Mouse (Mus musculus) frontal cortex, postnatal 36 days (tissue): Measurements from ENCODE around the gene Rhou.
A peak's percentile ranks its signal among the peaks of the same experiment; 100 is the strongest.

Source experiments
- DNase-seq, 2 experiments: peaks; one replicate each; pipeline ENCODE4 v3.0.0; 2022; ENCODE audit warnings: low spot score in 2 of 2

Rhou gene

GRCm38 (mm10) chr8:123649483-123649882, 4.2 kb upstream of the Rhou start:
- DNase-seq, result no peak

GRCm38 (mm10) chr8:123651390-123652098, 2.2 kb upstream of the Rhou start:
- no peak for DNase-seq

GRCm38 (mm10) chr8:123652641-123653040, 1.1 kb upstream of the Rhou start:
- no peak for DNase-seq

GRCm38 (mm10) chr8:123653994-123654569, 353 bp downstream of the Rhou start:
- peak; percentile 51 to 53 for DNase-seq

- DNase-seq, result no peak
Observed at GRCm38 (mm10) chr8:123654763-123655162, 1.0 kb downstream of the Rhou start.

- no peak for DNase-seq
Observed at GRCm38 (mm10) chr8:123655351-123655779, 1.6 kb downstream of the Rhou start.

GRCm38 (mm10) chr8:123657826-123658225, 4.1 kb downstream of the Rhou start:
- no peak for DNase-seq

GRCm38 (mm10) chr8:123659469-123660057, 5.8 kb downstream of the Rhou start:
- no peak for DNase-seq

- DNase-seq, result no peak
Observed at GRCm38 (mm10) chr8:123661515-123661914, 7.8 kb downstream of the Rhou start.

- no peak for DNase-seq
Observed at GRCm38 (mm10) chr8:123665580-123665979, 11.9 kb downstream of the Rhou start.

- DNase-seq, result no peak
Observed at GRCm38 (mm10) chr8:123666832-123667231, 13.1 kb downstream of the Rhou start.

- DNase-seq, result no peak
Observed at GRCm38 (mm10) chr8:123668681-123669080, 15.0 kb downstream of the Rhou start.

- DNase-seq, result no peak
Observed at GRCm38 (mm10) chr8:123670766-123671165, 17.0 kb downstream of the Rhou start.

GRCm38 (mm10) chr8:123671454-123671853, 17.7 kb downstream of the Rhou start:
- DNase-seq, result no peak

GRCm38 (mm10) chr8:123672648-123673047, 18.9 kb downstream of the Rhou start:
- DNase-seq, result no peak

- no peak for DNase-seq
Observed at GRCm38 (mm10) chr8:123675611-123676010, 21.9 kb downstream of the Rhou start.

GRCm38 (mm10) chr8:123678390-123678789, 24.7 kb downstream of the Rhou start:
- no peak for DNase-seq

GRCm38 (mm10) chr8:123682073-123682761, 28.5 kb downstream of the Rhou start:
- DNase-seq, result no peak

GRCm38 (mm10) chr8:123683321-123683720, 29.6 kb downstream of the Rhou start:
- no peak for DNase-seq

GRCm38 (mm10) chr8:123684806-123685205, 31.1 kb downstream of the Rhou start:
- no peak for DNase-seq

GRCm38 (mm10) chr8:123685477-123685876, 31.7 kb downstream of the Rhou start:
- DNase-seq, result no peak

- no peak for DNase-seq
Observed at GRCm38 (mm10) chr8:123687826-123688225, 34.1 kb downstream of the Rhou start.
